Mouse (Mus musculus) embryo, embryonic 10 days (tissue): ENCODE results near the gene Gm595.

ENCODE experiments used
- DNase-seq: peaks from one replicate; pipeline ENCODE4 v3.0.0-alpha.2; 2015; ENCODE audit warnings: low spot score

The Gm595 gene

DNA sequence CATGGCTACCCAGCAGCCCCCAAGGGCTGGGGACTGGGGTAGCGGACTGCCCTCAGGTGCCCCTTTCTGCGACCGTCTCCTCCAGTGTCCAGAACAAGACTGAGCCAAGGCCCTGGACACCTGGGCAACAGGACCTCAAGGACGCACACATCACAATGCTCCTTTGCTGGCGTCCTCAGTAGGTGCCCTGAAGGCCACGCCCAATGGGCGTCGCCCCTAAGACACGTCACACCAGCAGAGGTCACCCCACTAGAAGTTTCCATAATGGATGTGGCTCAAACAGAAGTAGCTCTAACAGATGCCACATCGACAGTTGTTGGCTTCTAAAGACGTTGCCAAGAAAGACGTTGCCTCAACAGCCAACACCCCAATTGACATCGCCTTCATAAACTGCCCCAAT is at the start of gene Gm595:
Gene Gm595, minus strand, starts transcription at position 101 of the 400 bp plus-strand sequence.
- DNase-seq = no peak

- no peak for DNase-seq
Measured at GRCm38 (mm10) chrX:48908421-48908820, 30.9 kb upstream of the Gm595 start.

DNA sequence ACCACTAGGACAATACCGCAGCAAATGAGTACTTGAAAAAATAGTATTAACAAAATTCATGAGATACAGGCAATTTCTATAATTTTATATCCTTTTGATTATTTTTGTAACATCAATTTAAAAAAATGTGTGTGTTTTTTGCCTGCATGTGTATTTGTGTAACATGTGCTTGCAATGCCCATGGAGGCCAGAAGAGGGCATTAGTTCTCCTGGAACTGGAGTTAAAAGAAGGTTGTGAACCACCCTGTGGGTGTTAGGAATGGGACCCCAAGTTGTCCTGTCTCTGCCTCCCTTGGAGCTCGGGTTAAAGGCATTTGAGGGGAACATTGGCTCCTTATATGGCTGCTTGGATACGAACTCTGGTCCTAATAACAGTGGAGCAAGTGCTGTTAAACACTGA is 26.2 kb upstream of the Gm595 start:
- no peak for DNase-seq

DNA sequence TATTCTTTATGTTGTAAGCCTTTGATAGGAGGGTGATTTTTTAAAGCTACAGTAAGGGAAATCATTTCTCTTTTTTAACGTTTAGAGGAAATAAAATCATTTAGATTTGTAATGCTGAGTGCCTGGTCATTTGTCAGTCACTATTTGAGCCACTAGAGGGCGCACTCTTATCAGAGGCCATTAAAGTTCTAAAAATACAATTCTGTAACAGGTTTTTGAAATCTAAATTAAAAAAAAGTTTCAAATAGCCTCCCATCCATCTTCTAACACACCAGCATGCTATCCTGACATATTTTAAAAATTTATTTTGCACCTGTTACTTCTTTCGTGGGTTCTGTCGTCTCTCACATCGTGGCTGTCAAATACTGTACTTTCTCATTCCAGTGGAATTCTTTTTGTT is 22.0 kb upstream of the Gm595 start:
- DNase-seq = peak; percentile 32

DNA sequence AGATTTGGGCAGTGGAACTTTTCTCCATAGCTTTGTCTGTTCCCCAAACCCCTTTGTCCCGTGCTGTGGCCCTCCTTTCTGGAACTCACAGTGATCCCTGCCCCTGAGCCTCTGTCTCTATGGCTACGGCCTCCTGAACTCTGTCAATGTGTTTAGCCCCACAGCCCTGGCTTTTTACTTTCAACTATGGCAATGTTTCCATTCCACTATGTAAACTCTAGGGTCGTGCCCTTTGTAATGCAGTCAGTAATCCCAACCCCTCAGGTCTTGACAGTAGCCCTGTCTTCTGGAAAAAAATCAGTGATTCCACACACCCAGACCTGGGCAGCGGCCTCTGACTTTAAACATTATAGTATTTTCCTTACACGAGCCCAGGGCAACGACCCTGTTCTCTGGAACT is 19.3 kb upstream of the Gm595 start:
- DNase-seq = peak; percentile 57

DNA sequence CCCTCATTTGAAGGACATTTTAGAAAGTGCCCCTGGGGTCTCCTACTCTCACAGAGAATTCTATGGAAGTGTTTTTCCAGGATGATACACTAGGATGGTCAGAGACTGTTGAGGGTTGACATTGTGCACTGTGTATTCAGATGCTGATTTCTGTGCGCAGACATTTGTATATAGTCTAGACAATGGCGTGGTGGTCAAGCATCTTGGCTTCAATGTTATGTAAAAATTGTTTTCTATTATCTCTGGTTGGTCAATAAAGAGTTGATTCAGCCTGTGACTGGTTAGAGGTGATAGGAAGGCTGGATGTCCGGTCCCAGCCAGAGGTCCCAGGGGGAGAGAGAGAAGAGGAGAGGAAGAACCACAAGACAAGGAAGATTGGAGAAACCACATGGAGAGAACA is 16.4 kb upstream of the Gm595 start:
- no peak for DNase-seq

GRCm38 (mm10) chrX:48890259-48890658 is 12.7 kb upstream of the Gm595 start:
- no peak for DNase-seq

GRCm38 (mm10) chrX:48884615-48885014 is 7.1 kb upstream of the Gm595 start:
- DNase-seq = no peak
